In genomic region chr7:143502418-143503200, GRCm38 (mm10) we compare ENCODE assay signal across 8 mouse cellular contexts. TPM values are rescaled to one million over a fixed set of nuclear protein-coding genes. Genes with fewer than 3 reads are reported as not detected.
A peak's percentile ranks its signal among the peaks of the same experiment; 100 is the strongest.
DNase-seq lines count a peak whose midpoint lies in the region; ATAC-seq and TF ChIP-seq lines count a peak whose summit lies in the region.

Gene Phlda2, minus strand, starts transcription at chr7:143503150.

- WGBS in bone marrow, adult 2 months: 3% methylated on average over 51 of the region's 51 CpGs
- 2% methylated on average over 51 of the region's 51 CpGs for WGBS in heart, embryonic 16.5 days

- ATAC-seq in CD4-positive, CD25-positive, alpha-beta regulatory T cell, adult 4 months: no peak
- no peak for ATAC-seq in heart, embryonic 16.5 days (replicated peaks; ENCODE audit: extremely low read depth, insufficient read depth, low FRiP score)
- ATAC-seq in megakaryocyte progenitor cell, adult 5-6 weeks (replicated peaks; ENCODE audit: poor library complexity): peak; percentile 32

- peak; percentile 29 for DNase-seq in CD4-positive, CD25-positive, alpha-beta regulatory T cell, adult 2 months (ENCODE audit: low read depth, low spot score)
- DNase-seq in kidney, postnatal 36 days: peak; percentile 58 to 82
- no peak for DNase-seq in right cerebral cortex, adult 2 months (ENCODE audit: low spot score in 2 of 2)
- DNase-seq in layer of hippocampus, adult 18-20 months (ENCODE audit: low spot score in 2 of 2): no peak

- no peak within 1 kb of the TSS for H3K27ac ChIP-seq in bone marrow, adult 2 months (ENCODE audit: control insufficient read depth, insufficient read depth, low read depth, low read length, poor library complexity)
- no peak within 1 kb of the TSS for H3K27ac ChIP-seq in heart, embryonic 16.5 days (ENCODE audit: low read length)

- H3K27me3 ChIP-seq in heart, embryonic 16.5 days (ENCODE audit: control insufficient read depth, insufficient read depth, low read length): peaks cover 34% of the 10 kb centered on the region

- 0 out of 2 replicates have a peak, but pooled peaks cover 3% of the 10 kb centered on the region for H3K9me3 ChIP-seq in heart, embryonic 16.5 days (replicated peaks; ENCODE audit: control insufficient read depth, low read length)

- H3K4me1 ChIP-seq in bone marrow, adult 2 months (ENCODE audit: control insufficient read depth, insufficient read depth, low read length): peaks cover 1% of the 10 kb centered on the region; the same call in 1 of the 2 replicates
- peaks cover 11% of the 10 kb centered on the region; the same call in 1 of the 2 replicates for H3K4me1 ChIP-seq in heart, embryonic 16.5 days (ENCODE audit: control insufficient read depth, insufficient read depth, low read length)

- H3K4me3 ChIP-seq in bone marrow, adult 2 months (replicated peaks; ENCODE audit: control insufficient read depth, low read depth, low read length): peak within 1 kb of the TSS; percentile 29
- peak within 1 kb of the TSS; percentile 53 for H3K4me3 ChIP-seq in heart, embryonic 16.5 days (ENCODE audit: low read length)

- no peaks in the 10 kb centered on the region for H3K36me3 ChIP-seq in heart, embryonic 16.5 days (ENCODE audit: control insufficient read depth, insufficient read depth)

- no peak for TF ChIP-seq CTCF in bone marrow, adult 2 months (IDR thresholded peaks at IDR 0.05; ENCODE audit: control insufficient read depth, insufficient read depth, low read length)

- peak within 1 kb of the TSS; percentile 78 for H3K4me2 ChIP-seq in heart, embryonic 16.5 days (ENCODE audit: low read depth, low read length)

- TF ChIP-seq POLR2A in bone marrow, adult 2 months (IDR thresholded peaks at IDR 0.05; ENCODE audit: borderline replicate concordance, control insufficient read depth, low read depth, low read length): no peak

- peak within 1 kb of the TSS; percentile 23 for H3K9ac ChIP-seq in heart, embryonic 16.5 days (ENCODE audit: low read length)

RNA-seq across cellular contexts. Expression of gene Phlda2, which starts in this region (rescaled TPM):
- polyA plus RNA-seq in CD4-positive, CD25-positive, alpha-beta regulatory T cell, adult 4 months (2017; shearing (Covaris generic)): under 1 TPM in 1 of 2 experiments, not detected in 1; 0.58 TPM
- 9.1 TPM in 1 of 2 replicates, not detected in the other for polyA plus RNA-seq in bone marrow, adult 2 months (2011; ENCODE audit: insufficient read depth, insufficient read length, low replicate concordance, missing spikeins)
- 0.29 and 0.71 TPM in 2 replicates for polyA plus RNA-seq in heart, embryonic 16.5 days (2015; fragmentation: Nextera tagmentation; extraction: Ambion mirVana)
- total RNA-seq in megakaryocyte progenitor cell, adult 5-6 weeks (2015): 0.81 and 2.2 TPM in 2 replicates
- not detected in 2 replicates for total RNA-seq in megakaryocyte progenitor cell, adult 5-6 weeks (2017)
- not detected for total RNA-seq in layer of hippocampus, adult 18-20 months (2021)

Comparison
In these comparisons a context has a peak if more than half of its experiments do, and no peak if none do; other contexts are left out.
1. DNase-seq: peak in CD4-positive, CD25-positive, alpha-beta regulatory T cell, adult 2 months (single experiment) and kidney, postnatal 36 days (2 of 2); none in right cerebral cortex, adult 2 months (0 of 2) and layer of hippocampus, adult 18-20 months (0 of 2).